Mouse (Mus musculus) adrenal gland, adult 18-20 months (tissue): ENCODE data around the gene Rps16. TPM values are rescaled to one million over a fixed set of nuclear protein-coding genes. Genes with fewer than 3 reads are reported as not detected.

Experiments
- DNase-seq, 2 experiments: peaks; one replicate each; pipeline ENCODE4 v3.0.0; 2021 to 2022; ENCODE audit warnings: low spot score in 2 of 2
- long read RNA-seq, 2 experiments: library from polyadenylated mRNA; stranded (forward); transcript quantifications; one replicate each; pipeline ENCODE4 v2.0.0; 2021
- total RNA-seq, 2 experiments: library from RNA; stranded (reverse); gene quantifications; 1 replicate in 1 of 2; 2 replicates in 1 of 2; pipeline ENCODE4 v1.2.3; 2021

Gene Rps16
- total RNA-seq, result 100 to 1,000 TPM; 983 to 986 TPM
- long read RNA-seq, experiment 1, transcript Rps16-201 (5 exons, 1,109 nt), result major isoform, 79 of 80 reads
- long read RNA-seq, experiment 1, partial matches to known transcripts, result 1 of 80 reads
- long read RNA-seq, experiment 1, other reads (novel, unspliced or antisense), result 0 of 80 reads
- long read RNA-seq, experiment 2, transcript Rps16-201 (5 exons, 1,109 nt), result major isoform, 362 of 365 reads
- long read RNA-seq, experiment 2, partial matches to known transcripts, result 0 of 365 reads
- long read RNA-seq, experiment 2, other reads (novel, unspliced or antisense), result 3 of 365 reads

- DNase-seq, result peak; percentile 98
Observed at GRCm38 (mm10) chr7:28350155-28350883, at the start of gene Rps16. Rps16 (plus strand) TSS chr7:28350652.

- peak in 1 of 2 experiments; percentile 45 for DNase-seq
Observed at GRCm38 (mm10) chr7:28301616-28302433, 48.6 kb upstream of the Rps16 start, which contains the start of gene Dll3. Dll3 (minus strand) TSS chr7:28302238.

- no peak for DNase-seq
Observed at GRCm38 (mm10) chr7:28305641-28306040, 44.8 kb upstream of the Rps16 start.

- no peak for DNase-seq
Observed at GRCm38 (mm10) chr7:28306216-28306615, 44.2 kb upstream of the Rps16 start.

- DNase-seq, result no peak
Observed at GRCm38 (mm10) chr7:28309737-28310136, 40.7 kb upstream of the Rps16 start.

- DNase-seq, result no peak
Observed at GRCm38 (mm10) chr7:28311151-28311925, 39.1 kb upstream of the Rps16 start.

GRCm38 (mm10) chr7:28311926-28312543 lies 38.4 kb upstream of the Rps16 start, which contains the start of gene Timm50:
Timm50 (minus strand) TSS chr7:28312072.
- peak; percentile 98 to 99 for DNase-seq

GRCm38 (mm10) chr7:28318036-28318435 lies 32.4 kb upstream of the Rps16 start:
- no peak for DNase-seq

- no peak for DNase-seq
Observed at GRCm38 (mm10) chr7:28318714-28319113, 31.7 kb upstream of the Rps16 start.

- no peak for DNase-seq
Observed at GRCm38 (mm10) chr7:28321974-28322720, 28.3 kb upstream of the Rps16 start.

GRCm38 (mm10) chr7:28325293-28325692 lies 25.2 kb upstream of the Rps16 start:
- no peak for DNase-seq

- DNase-seq, result no peak
Observed at GRCm38 (mm10) chr7:28326457-28326856, 24.0 kb upstream of the Rps16 start.

GRCm38 (mm10) chr7:28328260-28328659 lies 22.2 kb upstream of the Rps16 start:
- no peak for DNase-seq

- no peak for DNase-seq
Observed at GRCm38 (mm10) chr7:28334534-28334933, 15.9 kb upstream of the Rps16 start.

GRCm38 (mm10) chr7:28335471-28335870 lies 15.0 kb upstream of the Rps16 start:
- DNase-seq, result no peak

GRCm38 (mm10) chr7:28338108-28338998 lies 12.1 kb upstream of the Rps16 start, which contains the start of gene Supt5:
Supt5 (minus strand) TSS chr7:28338746.
- peak; percentile 94 for DNase-seq

- DNase-seq, result peak in 1 of 2 experiments; percentile 50
Observed at GRCm38 (mm10) chr7:28339213-28339917, 11.1 kb upstream of the Rps16 start.

- DNase-seq, result no peak
Observed at GRCm38 (mm10) chr7:28341381-28341780, 9.1 kb upstream of the Rps16 start.
